Mouse (Mus musculus): ENCODE measurements around the gene Lyzl4. TPM values are rescaled to one million over a fixed set of nuclear protein-coding genes. Genes with fewer than 3 reads are reported as not detected.

Lyzl4 gene
- total and polyA plus RNA-seq, 3 experiments = not detected

DNA sequence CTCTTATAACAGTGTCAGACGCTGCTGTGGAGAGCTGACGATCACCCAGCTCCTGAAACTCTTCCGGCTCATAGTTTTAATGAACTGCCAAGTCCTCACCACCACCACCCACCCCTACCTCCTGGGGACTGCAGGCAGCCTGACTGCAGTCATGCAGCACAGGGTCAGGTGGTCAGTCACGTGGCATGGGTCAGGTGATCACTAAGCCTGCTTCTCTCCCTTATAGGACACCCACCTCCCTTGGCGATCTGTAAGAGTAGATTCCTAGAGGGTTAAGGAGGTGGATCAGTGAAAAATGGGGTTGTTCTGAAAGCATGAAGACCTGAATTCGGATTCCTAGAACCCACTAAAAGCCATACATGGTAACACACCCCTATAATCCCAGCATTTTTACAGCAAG lies 42.3 kb downstream of the Lyzl4 start:
- Histone ChIP-seq H3K27me3 (ENCODE audit: control insufficient read depth in 1 of 2, insufficient read depth in 2 of 2, low read length in 2 of 2) (no peaks in the 10 kb centered on the region), H3K79me2 (ENCODE audit: control insufficient read depth, insufficient read depth, low read length, poor library complexity) (no peaks in the 10 kb centered on the region), H3K4me3 (ENCODE audit: control insufficient read depth in 1 of 2, insufficient read depth in 1 of 2, low read depth in 2 of 2, low read length in 2 of 2) (no peak overlapping the region), H3K4me1 (ENCODE audit: control insufficient read depth in 1 of 2, insufficient read depth in 2 of 2, low read length in 2 of 2) (no peaks in the 10 kb centered on the region), H3K36me3 (ENCODE audit: control insufficient read depth in 1 of 2, insufficient read depth in 2 of 2, low read length in 2 of 2) (no peaks in the 10 kb centered on the region), H3K9me3 (replicated peaks; ENCODE audit: insufficient read depth, low read length) (no peaks in the 10 kb centered on the region), H3K27ac (ENCODE audit: control insufficient read depth, low read depth, low read length) (no peak overlapping the region), H3K9ac (ENCODE audit: control insufficient read depth, low read depth, low read length, poor library complexity, severe bottlenecking) (no peak overlapping the region)
- DNase-seq (ENCODE audit: low read depth, low spot score) = no peak
- no peak for TF ChIP-seq BHLHE40 (IDR thresholded peaks at IDR 0.05; ENCODE audit: borderline replicate concordance, low read depth, low read length)
- TF ChIP-seq MAX (IDR thresholded peaks at IDR 0.05; ENCODE audit: low read length) = no peak
- TF ChIP-seq ZC3H11A (IDR thresholded peaks at IDR 0.05; ENCODE audit: low read depth, low read length) = no peak
- TF ChIP-seq KAT2A (conservative IDR thresholded peaks at IDR 0.05; ENCODE audit: low read depth, low read length) = no peak
- TF ChIP-seq POLR2AphosphoS5 (IDR thresholded peaks at IDR 0.05; ENCODE audit: borderline replicate concordance, low read depth, low read length) = no peak
- TF ChIP-seq SMC3 (IDR thresholded peaks at IDR 0.05; ENCODE audit: low read depth, low read length) = no peak
- peak in 1 of 2 experiments; percentile 55; a peak in 1 of 4 replicates for TF ChIP-seq USF2 (IDR thresholded peaks at IDR 0.05; ENCODE audit: borderline replicate concordance in 1 of 2, insufficient read depth in 1 of 2, low read depth in 1 of 2, low read length in 2 of 2)
- no peak for TF ChIP-seq CHD2 (IDR thresholded peaks at IDR 0.05; ENCODE audit: low read length)
- peak; percentile 78 for TF ChIP-seq USF1 (IDR thresholded peaks at IDR 0.05; ENCODE audit: low read depth, low read length)
- TF ChIP-seq MYC (IDR thresholded peaks at IDR 0.05; ENCODE audit: low read depth, low read length) = no peak
- no peak for TF ChIP-seq MEF2A (IDR thresholded peaks at IDR 0.05; ENCODE audit: extremely low read depth, insufficient replicate concordance, low read depth, low read length, poor library complexity, severe bottlenecking)
- TF ChIP-seq POLR2A (IDR thresholded peaks at IDR 0.05; ENCODE audit: control insufficient read depth in 1 of 2, insufficient read depth in 1 of 2, low read depth in 1 of 2, low read length in 2 of 2, poor library complexity in 1 of 2) = no peak
- TF ChIP-seq EP300 (IDR thresholded peaks at IDR 0.05; ENCODE audit: low read depth in 1 of 2, low read length in 2 of 2) = no peak

DNA sequence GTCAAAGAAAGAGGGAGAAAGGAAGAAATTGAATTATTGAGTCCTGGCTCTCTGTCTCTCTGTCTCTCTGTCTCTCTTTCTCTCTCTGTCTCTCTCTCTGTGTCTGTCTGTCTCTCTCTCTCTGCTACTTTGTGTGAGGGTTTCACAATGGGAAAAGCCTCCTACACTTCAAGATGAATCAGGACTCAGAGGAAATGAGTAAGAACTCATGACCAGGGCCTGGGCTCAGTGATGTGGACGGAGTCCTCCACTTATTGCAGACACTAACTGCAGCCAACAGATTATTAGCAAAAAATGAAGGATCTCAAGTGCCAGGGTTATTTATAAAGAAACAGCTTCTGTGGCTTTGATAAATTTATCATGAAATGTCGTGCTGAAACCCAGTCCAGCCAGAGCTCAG lies 43.8 kb downstream of the Lyzl4 start:
- H3K4me1 ChIP-seq (ENCODE audit: control insufficient read depth in 1 of 2, insufficient read depth in 2 of 2, low read length in 2 of 2) = no peaks in the 10 kb centered on the region
- TF ChIP-seq USF2 (IDR thresholded peaks at IDR 0.05; ENCODE audit: borderline replicate concordance in 1 of 2, insufficient read depth in 1 of 2, low read depth in 1 of 2, low read length in 2 of 2) (no peak), MAFK (IDR thresholded peaks at IDR 0.05; ENCODE audit: borderline replicate concordance, low read depth, low read length) (no peak), ETS1 (IDR thresholded peaks at IDR 0.05; ENCODE audit: low read depth, low read length) (no peak), MYC (IDR thresholded peaks at IDR 0.05; ENCODE audit: low read depth, low read length) (no peak), SIN3A (IDR thresholded peaks at IDR 0.05; ENCODE audit: low read length) (no peak), MXI1 (IDR thresholded peaks at IDR 0.05; ENCODE audit: low read depth, low read length) (no peak), TCF12 (IDR thresholded peaks at IDR 0.05; ENCODE audit: low read depth, low read length) (no peak)
- no peak for DNase-seq (ENCODE audit: low read depth, low spot score)
- no peak overlapping the region for H3K27ac ChIP-seq (ENCODE audit: control insufficient read depth, low read depth, low read length)
- no peak overlapping the region for H3K9ac ChIP-seq (ENCODE audit: control insufficient read depth, low read depth, low read length, poor library complexity, severe bottlenecking)
- no peak overlapping the region for H3K4me3 ChIP-seq (ENCODE audit: control insufficient read depth in 1 of 2, insufficient read depth in 1 of 2, low read depth in 2 of 2, low read length in 2 of 2)
- no peaks in the 10 kb centered on the region for H3K79me2 ChIP-seq (ENCODE audit: control insufficient read depth, insufficient read depth, low read length, poor library complexity)
- no peaks in the 10 kb centered on the region for H3K9me3 ChIP-seq (replicated peaks; ENCODE audit: insufficient read depth, low read length)
- no peaks in the 10 kb centered on the region for H3K36me3 ChIP-seq (ENCODE audit: control insufficient read depth in 1 of 2, insufficient read depth in 2 of 2, low read length in 2 of 2)
- no peaks in the 10 kb centered on the region for H3K27me3 ChIP-seq (ENCODE audit: control insufficient read depth in 1 of 2, insufficient read depth in 2 of 2, low read length in 2 of 2)
